Mouse (Mus musculus): ENCODE measurements at regions not wholly inside any gene's neighbourhood (a gene's known extent, or its start where the extent isn't known, plus 50 kb on each side); places are given as distances from the start of the nearest gene placed in this dataset.

GRCm38 (mm10) chr2:117008922-117009321 lies 112.3 kb upstream of the Spred1 start:
- peaks cover 32% of the 10 kb centered on the region for H3K4me1 ChIP-seq (ENCODE audit: insufficient read depth, low read depth, low read length)
- H3K36me3 ChIP-seq (replicated peaks), result no peaks in the 10 kb centered on the region
- no peak for TF ChIP-seq POLR2AphosphoS5 (IDR thresholded peaks at IDR 0.05; ENCODE audit: insufficient replicate concordance, low read depth, low read length)
- no peak for TF ChIP-seq TAL1 (conservative IDR thresholded peaks at IDR 0.05; ENCODE audit: low read depth, low read length)
- no peak for TF ChIP-seq CTCF (IDR thresholded peaks at IDR 0.05; ENCODE audit: low read depth, low read length)
- TF ChIP-seq GATA1 (IDR thresholded peaks at IDR 0.05; ENCODE audit: borderline replicate concordance, low read length), result no peak
- no peak for TF ChIP-seq GATA2 (IDR thresholded peaks at IDR 0.05; ENCODE audit: borderline replicate concordance, low read depth, low read length)
- H3K27me3 ChIP-seq (ENCODE audit: insufficient read depth, low read length), result no peaks in the 10 kb centered on the region
- no peaks in the 10 kb centered on the region for H3K9me3 ChIP-seq (replicated peaks)
- H3K4me3 ChIP-seq (ENCODE audit: low read depth, low read length), result no peak overlapping the region
- peak; percentile 59 for ATAC-seq (ENCODE audit: extremely low read depth, insufficient number of reproducible peaks, low FRiP score, poor library complexity, severe bottlenecking)
- DNase-seq (ENCODE audit: low spot score), result no peak

GRCm38 (mm10) chr2:117010001-117010400 lies 111.2 kb upstream of the Spred1 start:
- H3K9me3 ChIP-seq (replicated peaks), result no peaks in the 10 kb centered on the region
- ATAC-seq (ENCODE audit: extremely low read depth, insufficient number of reproducible peaks, low FRiP score, poor library complexity, severe bottlenecking), result no peak
- H3K36me3 ChIP-seq (replicated peaks), result no peaks in the 10 kb centered on the region
- peaks cover 29% of the 10 kb centered on the region for H3K4me1 ChIP-seq (ENCODE audit: insufficient read depth, low read depth, low read length)
- DNase-seq (ENCODE audit: low spot score), result no peak
- no peak overlapping the region for H3K4me3 ChIP-seq (ENCODE audit: low read depth, low read length)
- no peaks in the 10 kb centered on the region for H3K27me3 ChIP-seq (ENCODE audit: insufficient read depth, low read length)
- TF ChIP-seq GATA2 (IDR thresholded peaks at IDR 0.05; ENCODE audit: borderline replicate concordance, low read depth, low read length) (no peak), POLR2AphosphoS5 (IDR thresholded peaks at IDR 0.05; ENCODE audit: insufficient replicate concordance, low read depth, low read length) (no peak), GATA1 (IDR thresholded peaks at IDR 0.05; ENCODE audit: borderline replicate concordance, low read length) (no peak)

DNA sequence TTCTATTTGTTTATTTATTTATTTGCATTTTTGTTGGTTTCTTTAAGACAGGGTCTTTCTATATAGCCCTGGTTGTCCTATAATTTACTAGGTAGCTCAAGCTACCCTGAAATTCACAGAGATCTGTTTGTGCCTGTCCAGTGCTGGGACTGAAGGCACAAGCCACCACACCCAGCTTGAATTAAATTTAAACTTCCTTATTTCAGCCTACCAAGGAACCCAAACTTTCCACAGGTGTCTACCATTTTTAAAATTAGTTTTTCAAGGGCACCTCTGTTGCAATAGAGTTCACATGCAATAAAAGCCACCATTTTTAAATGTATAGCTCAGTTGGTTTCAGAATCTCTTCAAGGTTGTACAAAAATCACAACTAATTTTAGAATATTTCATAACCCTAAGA lies 110.2 kb upstream of the Spred1 start:
- ATAC-seq (ENCODE audit: extremely low read depth, insufficient number of reproducible peaks, low FRiP score, poor library complexity, severe bottlenecking) (no peak), DNase-seq (ENCODE audit: low spot score) (no peak)
- H3K4me1 ChIP-seq (ENCODE audit: insufficient read depth, low read depth, low read length), result peaks cover 29% of the 10 kb centered on the region
- no peaks in the 10 kb centered on the region for H3K27me3 ChIP-seq (ENCODE audit: insufficient read depth, low read length)
- no peaks in the 10 kb centered on the region for H3K9me3 ChIP-seq (replicated peaks)
- H3K4me3 ChIP-seq (ENCODE audit: low read depth, low read length), result no peak overlapping the region
- no peaks in the 10 kb centered on the region for H3K36me3 ChIP-seq (replicated peaks)
- TF ChIP-seq TAL1 (conservative IDR thresholded peaks at IDR 0.05; ENCODE audit: low read depth, low read length), result no peak
- no peak for TF ChIP-seq GATA2 (IDR thresholded peaks at IDR 0.05; ENCODE audit: borderline replicate concordance, low read depth, low read length)
- TF ChIP-seq CTCF (IDR thresholded peaks at IDR 0.05; ENCODE audit: low read depth, low read length), result no peak
- TF ChIP-seq POLR2AphosphoS5 (IDR thresholded peaks at IDR 0.05; ENCODE audit: insufficient replicate concordance, low read depth, low read length), result no peak
- no peak for TF ChIP-seq GATA1 (IDR thresholded peaks at IDR 0.05; ENCODE audit: borderline replicate concordance, low read length)

DNA sequence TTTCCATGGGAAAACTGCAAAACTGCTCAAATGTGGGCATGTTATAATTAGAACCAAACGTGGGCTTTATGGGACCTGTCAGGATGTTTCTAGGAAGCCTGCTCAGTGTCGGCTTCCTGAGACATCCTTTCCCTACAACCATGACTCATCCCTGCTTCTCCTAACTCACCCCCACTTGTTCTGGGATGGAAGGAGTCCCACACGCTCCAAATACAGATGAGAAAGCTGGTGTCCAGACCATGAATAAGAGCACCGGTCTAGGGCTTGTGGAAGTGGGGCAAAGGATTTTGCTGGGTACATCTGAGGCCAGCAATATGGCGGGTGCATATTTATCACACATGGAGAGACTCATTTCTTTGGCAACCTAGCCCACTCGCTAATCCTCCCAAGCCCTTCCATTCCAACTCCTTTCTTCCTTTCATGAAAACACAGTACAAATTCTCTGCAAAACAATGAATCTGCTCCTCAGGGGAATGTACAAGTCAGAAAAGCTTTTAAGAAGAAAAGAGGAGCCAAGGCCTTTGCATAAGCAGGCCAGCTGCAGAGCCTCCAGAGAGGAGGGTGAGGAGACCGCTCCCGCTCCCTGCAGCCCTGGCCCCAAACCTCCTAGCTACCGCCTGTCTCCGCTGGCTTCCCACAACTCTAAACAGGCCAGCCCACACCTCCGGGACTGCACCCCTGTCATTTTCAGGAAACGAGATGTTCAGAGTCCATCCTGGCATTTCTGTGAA lies 103.1 kb upstream of the Spred1 start:
- ATAC-seq (ENCODE audit: extremely low read depth, insufficient number of reproducible peaks, low FRiP score, poor library complexity, severe bottlenecking) (no peak), DNase-seq (ENCODE audit: low spot score) (no peak)
- H3K27me3 ChIP-seq (ENCODE audit: insufficient read depth, low read length), result no peaks in the 10 kb centered on the region
- no peak overlapping the region for H3K4me3 ChIP-seq (ENCODE audit: low read depth, low read length)
- no peaks in the 10 kb centered on the region for H3K36me3 ChIP-seq (replicated peaks)
- TF ChIP-seq TAL1 (conservative IDR thresholded peaks at IDR 0.05; ENCODE audit: low read depth, low read length), result no peak
- no peak for TF ChIP-seq CTCF (IDR thresholded peaks at IDR 0.05; ENCODE audit: low read depth, low read length)
- no peak for TF ChIP-seq POLR2AphosphoS5 (IDR thresholded peaks at IDR 0.05; ENCODE audit: insufficient replicate concordance, low read depth, low read length)
- no peak for TF ChIP-seq GATA2 (IDR thresholded peaks at IDR 0.05; ENCODE audit: borderline replicate concordance, low read depth, low read length)
- TF ChIP-seq GATA1 (IDR thresholded peaks at IDR 0.05; ENCODE audit: borderline replicate concordance, low read length), result no peak
- no peaks in the 10 kb centered on the region for H3K9me3 ChIP-seq (replicated peaks)
- H3K4me1 ChIP-seq (ENCODE audit: insufficient read depth, low read depth, low read length), result peaks cover 7% of the 10 kb centered on the region

- Histone ChIP-seq H3K36me3 (replicated peaks) (no peaks in the 10 kb centered on the region), H3K27me3 (ENCODE audit: insufficient read depth, low read length) (no peaks in the 10 kb centered on the region), H3K4me1 (ENCODE audit: insufficient read depth, low read depth, low read length) (peaks cover 5% of the 10 kb centered on the region), H3K4me3 (ENCODE audit: low read depth, low read length) (no peak overlapping the region), H3K9me3 (replicated peaks) (no peaks in the 10 kb centered on the region)
- no peak for DNase-seq (ENCODE audit: low spot score)
- no peak for TF ChIP-seq POLR2AphosphoS5 (IDR thresholded peaks at IDR 0.05; ENCODE audit: insufficient replicate concordance, low read depth, low read length)
- no peak for TF ChIP-seq GATA2 (IDR thresholded peaks at IDR 0.05; ENCODE audit: borderline replicate concordance, low read depth, low read length)
- TF ChIP-seq CTCF (IDR thresholded peaks at IDR 0.05; ENCODE audit: low read depth, low read length), result no peak
- no peak for TF ChIP-seq GATA1 (IDR thresholded peaks at IDR 0.05; ENCODE audit: borderline replicate concordance, low read length)
- no peak for ATAC-seq (ENCODE audit: extremely low read depth, insufficient number of reproducible peaks, low FRiP score, poor library complexity, severe bottlenecking)
Measured at GRCm38 (mm10) chr2:117018917-117019538, 102.1 kb upstream of the Spred1 start.

DNA sequence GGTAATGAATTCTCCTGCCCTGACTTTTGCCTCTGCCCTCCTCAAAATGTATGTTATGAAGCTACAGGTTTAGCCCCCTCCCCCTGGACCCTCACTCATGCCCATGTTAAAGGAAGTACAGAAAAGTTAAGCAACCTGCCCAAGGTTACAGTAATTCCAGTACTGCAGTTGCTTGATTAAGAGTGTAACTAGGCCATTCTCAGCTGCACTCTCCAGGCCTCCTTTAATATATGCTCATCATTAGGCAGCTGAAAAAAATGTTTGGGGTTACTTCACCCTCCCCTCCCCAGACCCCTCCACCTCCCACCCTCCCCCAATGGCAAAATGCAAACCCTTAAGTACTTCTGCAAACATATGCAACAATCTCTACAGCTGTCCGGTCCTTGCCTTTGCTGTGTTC lies 101.6 kb upstream of the Spred1 start:
- no peak overlapping the region for H3K4me3 ChIP-seq (ENCODE audit: low read depth, low read length)
- ATAC-seq (ENCODE audit: extremely low read depth, insufficient number of reproducible peaks, low FRiP score, poor library complexity, severe bottlenecking) (no peak), DNase-seq (ENCODE audit: low spot score) (no peak)
- no peaks in the 10 kb centered on the region for H3K9me3 ChIP-seq (replicated peaks)
- no peak for TF ChIP-seq POLR2AphosphoS5 (IDR thresholded peaks at IDR 0.05; ENCODE audit: insufficient replicate concordance, low read depth, low read length)
- TF ChIP-seq CTCF (IDR thresholded peaks at IDR 0.05; ENCODE audit: low read depth, low read length), result no peak
- no peak for TF ChIP-seq TAL1 (conservative IDR thresholded peaks at IDR 0.05; ENCODE audit: low read depth, low read length)
- TF ChIP-seq GATA1 (IDR thresholded peaks at IDR 0.05; ENCODE audit: borderline replicate concordance, low read length), result no peak
- TF ChIP-seq GATA2 (IDR thresholded peaks at IDR 0.05; ENCODE audit: borderline replicate concordance, low read depth, low read length), result no peak
- H3K27me3 ChIP-seq (ENCODE audit: insufficient read depth, low read length), result no peaks in the 10 kb centered on the region
- no peaks in the 10 kb centered on the region for H3K36me3 ChIP-seq (replicated peaks)
- H3K4me1 ChIP-seq (ENCODE audit: insufficient read depth, low read depth, low read length), result peaks cover 5% of the 10 kb centered on the region
